In the genomic region with DNA sequence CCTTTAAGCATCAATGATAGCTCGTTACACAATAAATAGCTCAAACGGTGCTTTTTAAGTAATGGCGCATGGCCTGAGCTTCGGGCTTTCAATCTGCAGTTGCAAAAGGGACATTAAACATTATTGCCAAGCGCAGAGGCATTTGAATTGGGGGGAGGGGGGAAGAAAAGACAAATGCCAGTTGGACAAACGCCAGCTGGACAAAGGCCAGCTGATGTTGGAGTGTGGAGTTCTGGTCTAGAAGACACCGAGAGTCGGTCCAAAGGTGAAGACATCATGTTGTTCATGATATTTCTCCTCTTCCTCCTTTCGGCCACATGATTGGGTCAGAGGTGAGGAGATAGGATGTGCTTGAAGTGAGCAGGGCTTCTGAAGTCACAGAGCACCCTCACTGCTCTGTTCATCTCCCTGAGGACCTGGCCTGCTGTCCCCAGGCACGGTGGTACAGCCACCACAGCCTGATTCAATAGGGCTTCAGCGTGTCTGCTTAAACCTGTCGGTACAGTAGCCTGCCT, we compare ENCODE assay signal across 8 mouse cellular contexts.
A peak's percentile ranks its signal among the peaks of the same experiment; 100 is the strongest.
DNase-seq lines count a peak whose midpoint lies in the region; ATAC-seq and TF ChIP-seq lines count a peak whose summit lies in the region.
"Had no signal": no experiment of that assay in that cellular context is flagged by ENCODE, and none has a peak within 500 bp of the region (broad histone marks: within the 10 kb centered on the region; RNA-seq: fewer than 3 reads in every experiment).

No protein-coding gene starts in this region.

- no peaks in the 10 kb centered on the region; the same call in 1 of the 2 replicates for H3K9me3 ChIP-seq in limb, embryonic 13.5 days
- H3K9me3 ChIP-seq in limb, embryonic 10.5 days (replicated peaks) = no peaks in the 10 kb centered on the region
- H3K9me3 ChIP-seq in embryonic facial prominence, embryonic 13.5 days = no peaks in the 10 kb centered on the region
- no peaks in the 10 kb centered on the region for H3K9me3 ChIP-seq in intestine, postnatal 0 days (ENCODE audit: control insufficient read depth)
- no peaks in the 10 kb centered on the region for H3K9me3 ChIP-seq in midbrain, postnatal 0 days (ENCODE audit: low read length)
- H3K9me3 ChIP-seq: embryonic facial prominence, embryonic 12.5 days had no signal

- no peaks in the 10 kb centered on the region for H3K36me3 ChIP-seq in limb, embryonic 13.5 days
- no peaks in the 10 kb centered on the region for H3K36me3 ChIP-seq in limb, embryonic 10.5 days
- H3K36me3 ChIP-seq in embryonic facial prominence, embryonic 13.5 days = no peaks in the 10 kb centered on the region
- H3K36me3 ChIP-seq in intestine, postnatal 0 days (ENCODE audit: control insufficient read depth, insufficient read depth) = no peaks in the 10 kb centered on the region
- H3K36me3 ChIP-seq in midbrain, postnatal 0 days (ENCODE audit: insufficient read depth, low read length) = no peaks in the 10 kb centered on the region
- H3K36me3 ChIP-seq: embryonic facial prominence, embryonic 12.5 days had no signal

- DNase-seq in limb, embryonic 10.5 days (ENCODE audit: low spot score) = no peak
- peak; percentile 79 for DNase-seq in midbrain, postnatal 0 days (ENCODE audit: low spot score)
- DNase-seq in thymus, postnatal 4 days = no peak
- no peak for DNase-seq in right cerebral cortex, postnatal 25 days

- peaks cover 16% of the 10 kb centered on the region for H3K4me1 ChIP-seq in limb, embryonic 13.5 days
- peaks cover 20% of the 10 kb centered on the region for H3K4me1 ChIP-seq in limb, embryonic 10.5 days
- peaks cover 18% of the 10 kb centered on the region for H3K4me1 ChIP-seq in embryonic facial prominence, embryonic 13.5 days
- no peaks in the 10 kb centered on the region for H3K4me1 ChIP-seq in intestine, postnatal 0 days (replicated peaks; ENCODE audit: control insufficient read depth, insufficient read depth, low read length)
- H3K4me1 ChIP-seq in midbrain, postnatal 0 days (ENCODE audit: insufficient read depth, low read length) = peaks cover 20% of the 10 kb centered on the region

- no peak overlapping the region for H3K9ac ChIP-seq in limb, embryonic 13.5 days
- no peak overlapping the region for H3K9ac ChIP-seq in embryonic facial prominence, embryonic 13.5 days
- H3K9ac ChIP-seq in intestine, postnatal 0 days (ENCODE audit: low read depth, low read length) = no peak overlapping the region
- H3K9ac ChIP-seq in midbrain, postnatal 0 days (replicated peaks; ENCODE audit: low read length, poor library complexity, severe bottlenecking) = no peak overlapping the region
- H3K9ac ChIP-seq: embryonic facial prominence, embryonic 12.5 days had no signal

- no peaks in the 10 kb centered on the region for H3K27me3 ChIP-seq in limb, embryonic 13.5 days
- no peaks in the 10 kb centered on the region for H3K27me3 ChIP-seq in limb, embryonic 10.5 days (ENCODE audit: low read depth, poor library complexity, severe bottlenecking)
- no peaks in the 10 kb centered on the region for H3K27me3 ChIP-seq in embryonic facial prominence, embryonic 13.5 days
- H3K27me3 ChIP-seq in intestine, postnatal 0 days (replicated peaks; ENCODE audit: control insufficient read depth, insufficient read depth, low read length) = no peaks in the 10 kb centered on the region
- no peaks in the 10 kb centered on the region for H3K27me3 ChIP-seq in midbrain, postnatal 0 days (ENCODE audit: insufficient read depth, low read length)
- H3K27me3 ChIP-seq: embryonic facial prominence, embryonic 12.5 days had no signal

- H3K4me3 ChIP-seq in limb, embryonic 13.5 days = no peak overlapping the region
- no peak overlapping the region for H3K4me3 ChIP-seq in limb, embryonic 10.5 days
- no peak overlapping the region for H3K4me3 ChIP-seq in embryonic facial prominence, embryonic 13.5 days
- no peak overlapping the region for H3K4me3 ChIP-seq in intestine, postnatal 0 days (ENCODE audit: low read depth, low read length)
- H3K4me3 ChIP-seq in midbrain, postnatal 0 days (ENCODE audit: low read depth, low read length) = no peak overlapping the region
- H3K4me3 ChIP-seq: embryonic facial prominence, embryonic 12.5 days had no signal

- TF ChIP-seq CTCF in intestine, postnatal 0 days (IDR thresholded peaks at IDR 0.05; ENCODE audit: low read depth) = no peak
- TF ChIP-seq CTCF in midbrain, postnatal 0 days (IDR thresholded peaks at IDR 0.05) = no peak

- 0 out of 2 replicates have a peak overlapping the region, but pooled peaks have one; percentile 16 for H3K4me2 ChIP-seq in limb, embryonic 13.5 days (replicated peaks)
- H3K4me2 ChIP-seq in embryonic facial prominence, embryonic 13.5 days = 0 out of 2 replicates have a peak overlapping the region, but pooled peaks have one; percentile 10
- no peak overlapping the region for H3K4me2 ChIP-seq in intestine, postnatal 0 days (replicated peaks; ENCODE audit: low read depth)
- H3K4me2 ChIP-seq in midbrain, postnatal 0 days (ENCODE audit: low read depth, low read length, poor library complexity, severe bottlenecking) = peak overlapping the region; percentile 22; the same call in 1 of the 2 replicates
- H3K4me2 ChIP-seq: embryonic facial prominence, embryonic 12.5 days had no signal

- 38% methylated on average over 12 of the region's 12 CpGs for WGBS in limb, embryonic 13.5 days
- WGBS in limb, embryonic 10.5 days = 78% methylated on average over 12 of the region's 12 CpGs
- 65% methylated on average over 12 of the region's 12 CpGs for WGBS in embryonic facial prominence, embryonic 13.5 days
- 47% methylated on average over 12 of the region's 12 CpGs for WGBS in intestine, postnatal 0 days
- 21% methylated on average over 12 of the region's 12 CpGs for WGBS in midbrain, postnatal 0 days

- peak; percentile 51; the same call in 1 of the 2 replicates for ATAC-seq in limb, embryonic 13.5 days (ENCODE audit: low FRiP score, low read depth)
- no peak for ATAC-seq in embryonic facial prominence, embryonic 13.5 days (ENCODE audit: insufficient number of reproducible peaks, insufficient read depth, low FRiP score, low TSS enrichment, low read depth)
- 0 out of 2 replicates have a peak, but pooled peaks have one; percentile 4 for ATAC-seq in intestine, postnatal 0 days
- ATAC-seq in midbrain, postnatal 0 days (ENCODE audit: low FRiP score) = no peak

- H3K27ac ChIP-seq in limb, embryonic 13.5 days = no peak overlapping the region
- H3K27ac ChIP-seq in limb, embryonic 10.5 days = no peak overlapping the region
- no peak overlapping the region for H3K27ac ChIP-seq in embryonic facial prominence, embryonic 13.5 days
- H3K27ac ChIP-seq in intestine, postnatal 0 days (ENCODE audit: low read depth, low read length) = no peak overlapping the region
- peak overlapping the region; percentile 32; the same call in 1 of the 2 replicates for H3K27ac ChIP-seq in midbrain, postnatal 0 days (ENCODE audit: low read depth, low read length)
- H3K27ac ChIP-seq: embryonic facial prominence, embryonic 12.5 days had no signal

Comparison
In these comparisons a context has a peak if more than half of its experiments do, and no peak if none do; other contexts are left out.
1. ATAC-seq: peak in limb, embryonic 13.5 days (single experiment) and intestine, postnatal 0 days (single experiment); none in embryonic facial prominence, embryonic 13.5 days (single experiment) and midbrain, postnatal 0 days (single experiment).